Comparison of ENCODE assay signal across 17 mouse cellular contexts in genomic region chr13:110865902-110866512, GRCm38 (mm10).
DNase-seq lines count a peak whose midpoint lies in the region; ATAC-seq lines count a peak whose summit lies in the region.
"Had no signal": no experiment of that assay in that cellular context is flagged by ENCODE, and none has a peak within 500 bp of the region (broad histone marks: within the 10 kb centered on the region; RNA-seq: fewer than 3 reads in every experiment).

No protein-coding gene starts in this region.

- H3K9ac ChIP-seq in kidney, embryonic 14.5 days (ENCODE audit: low read depth, low read length): no peak overlapping the region
- H3K9ac ChIP-seq in limb, embryonic 11.5 days (ENCODE audit: low read length): no peak overlapping the region
- no peak overlapping the region for H3K9ac ChIP-seq in embryonic facial prominence, embryonic 12.5 days
- no peak overlapping the region for H3K9ac ChIP-seq in forebrain, embryonic 13.5 days
- H3K9ac ChIP-seq: forebrain, embryonic 12.5 days; hindbrain, embryonic 12.5 days had no signal

- WGBS in kidney, embryonic 14.5 days: 39% methylated on average over 4 of the region's 4 CpGs
- 65% methylated on average over 4 of the region's 4 CpGs for WGBS in limb, embryonic 11.5 days
- WGBS in limb, embryonic 10.5 days: 67% methylated on average over 4 of the region's 4 CpGs
- WGBS in embryonic facial prominence, embryonic 12.5 days: 20% methylated on average over 4 of the region's 4 CpGs
- WGBS in forebrain, embryonic 13.5 days: 85% methylated on average over 4 of the region's 4 CpGs

- H3K27me3 ChIP-seq in kidney, embryonic 14.5 days (ENCODE audit: control insufficient read depth, insufficient read depth, low read length): no peaks in the 10 kb centered on the region
- no peaks in the 10 kb centered on the region for H3K27me3 ChIP-seq in limb, embryonic 11.5 days (ENCODE audit: control insufficient read depth, insufficient read depth, low read length)
- no peaks in the 10 kb centered on the region for H3K27me3 ChIP-seq in limb, embryonic 10.5 days (ENCODE audit: low read depth, poor library complexity, severe bottlenecking)
- no peaks in the 10 kb centered on the region for H3K27me3 ChIP-seq in embryonic facial prominence, embryonic 12.5 days
- H3K27me3 ChIP-seq in forebrain, embryonic 13.5 days: peaks cover 9% of the 10 kb centered on the region; the same call in 1 of the 2 replicates
- H3K27me3 ChIP-seq: hindbrain, embryonic 12.5 days had no signal

- ATAC-seq in kidney, embryonic 14.5 days (ENCODE audit: low FRiP score, low TSS enrichment): peak; percentile 85
- ATAC-seq in limb, embryonic 11.5 days (ENCODE audit: insufficient number of reproducible peaks, low FRiP score, low TSS enrichment, low read depth): peak; percentile 47; the same call in 1 of the 2 replicates
- no peak for ATAC-seq in embryonic facial prominence, embryonic 12.5 days (ENCODE audit: insufficient number of reproducible peaks, insufficient read depth, low FRiP score, low TSS enrichment)
- no peak for ATAC-seq in forebrain, embryonic 13.5 days
- ATAC-seq: hindbrain, embryonic 16.5 days; inflammation-experienced regulatory T-cells, adult 6 months had no signal

- H3K36me3 ChIP-seq in kidney, embryonic 14.5 days (ENCODE audit: control insufficient read depth, insufficient read depth, low read length): no peaks in the 10 kb centered on the region
- no peaks in the 10 kb centered on the region for H3K36me3 ChIP-seq in limb, embryonic 11.5 days (ENCODE audit: control insufficient read depth, insufficient read depth, low read length)
- H3K36me3 ChIP-seq in limb, embryonic 10.5 days: no peaks in the 10 kb centered on the region
- H3K36me3 ChIP-seq in embryonic facial prominence, embryonic 12.5 days: no peaks in the 10 kb centered on the region
- no peaks in the 10 kb centered on the region for H3K36me3 ChIP-seq in forebrain, embryonic 13.5 days (ENCODE audit: poor library complexity, severe bottlenecking)
- H3K36me3 ChIP-seq: forebrain, embryonic 12.5 days; heart, embryonic 10.5 days; hindbrain, embryonic 12.5 days had no signal

- no peak overlapping the region for H3K27ac ChIP-seq in kidney, embryonic 14.5 days (ENCODE audit: low read depth, low read length)
- H3K27ac ChIP-seq in limb, embryonic 11.5 days (replicated peaks; ENCODE audit: low read depth, low read length): no peak overlapping the region
- no peak overlapping the region for H3K27ac ChIP-seq in limb, embryonic 10.5 days
- H3K27ac ChIP-seq in embryonic facial prominence, embryonic 12.5 days: peak overlapping the region; percentile 46; the same call in 1 of the 2 replicates
- no peak overlapping the region for H3K27ac ChIP-seq in forebrain, embryonic 13.5 days
- H3K27ac ChIP-seq: forebrain, embryonic 12.5 days; heart, embryonic 10.5 days; hindbrain, embryonic 12.5 days had no signal

- H3K4me3 ChIP-seq in kidney, embryonic 14.5 days (ENCODE audit: low read length): no peak overlapping the region
- no peak overlapping the region for H3K4me3 ChIP-seq in limb, embryonic 11.5 days (ENCODE audit: low read depth, low read length)
- H3K4me3 ChIP-seq in limb, embryonic 10.5 days: no peak overlapping the region
- no peak overlapping the region for H3K4me3 ChIP-seq in embryonic facial prominence, embryonic 12.5 days
- no peak overlapping the region for H3K4me3 ChIP-seq in forebrain, embryonic 13.5 days
- H3K4me3 ChIP-seq: forebrain, embryonic 12.5 days; heart, embryonic 10.5 days; hindbrain, embryonic 12.5 days had no signal

- H3K4me1 ChIP-seq in kidney, embryonic 14.5 days (ENCODE audit: control insufficient read depth, insufficient read depth, low read length): no peaks in the 10 kb centered on the region
- no peaks in the 10 kb centered on the region for H3K4me1 ChIP-seq in limb, embryonic 11.5 days (ENCODE audit: control insufficient read depth, insufficient read depth, low read length)
- H3K4me1 ChIP-seq in limb, embryonic 10.5 days: peaks cover 8% of the 10 kb centered on the region
- H3K4me1 ChIP-seq in embryonic facial prominence, embryonic 12.5 days: peaks cover 11% of the 10 kb centered on the region; the same call in 1 of the 2 replicates
- peaks cover 4% of the 10 kb centered on the region for H3K4me1 ChIP-seq in forebrain, embryonic 13.5 days
- H3K4me1 ChIP-seq: hindbrain, embryonic 12.5 days had no signal

- H3K9me3 ChIP-seq in kidney, embryonic 14.5 days (ENCODE audit: control insufficient read depth, low read length): no peaks in the 10 kb centered on the region
- no peaks in the 10 kb centered on the region for H3K9me3 ChIP-seq in limb, embryonic 11.5 days (ENCODE audit: control insufficient read depth, low read length)
- no peaks in the 10 kb centered on the region for H3K9me3 ChIP-seq in limb, embryonic 10.5 days (replicated peaks)
- no peaks in the 10 kb centered on the region for H3K9me3 ChIP-seq in embryonic facial prominence, embryonic 12.5 days
- no peaks in the 10 kb centered on the region for H3K9me3 ChIP-seq in forebrain, embryonic 13.5 days (replicated peaks)
- H3K9me3 ChIP-seq: forebrain, embryonic 12.5 days; heart, embryonic 10.5 days; hindbrain, embryonic 12.5 days had no signal

- H3K4me2 ChIP-seq in kidney, embryonic 14.5 days (replicated peaks; ENCODE audit: low read depth, low read length): no peak overlapping the region
- H3K4me2 ChIP-seq in limb, embryonic 11.5 days (ENCODE audit: low read depth, severe bottlenecking): no peak overlapping the region
- H3K4me2 ChIP-seq in embryonic facial prominence, embryonic 12.5 days (replicated peaks): no peak overlapping the region
- no peak overlapping the region for H3K4me2 ChIP-seq in forebrain, embryonic 13.5 days
- H3K4me2 ChIP-seq: forebrain, embryonic 12.5 days; hindbrain, embryonic 12.5 days had no signal

- no peak for DNase-seq in kidney, postnatal 4 days
- DNase-seq in limb, embryonic 11.5 days (ENCODE audit: low spot score): no peak
- DNase-seq in limb, embryonic 10.5 days (ENCODE audit: low spot score): no peak
- peak; percentile 48 for DNase-seq in mesoderm, embryonic 11.5 days (ENCODE audit: low read depth, low spot score)
- DNase-seq: adrenal gland, postnatal 25 days; cerebellum, adult 18-20 months; cerebellum, adult 9-11 months; cerebellum, postnatal 36 days; gastrocnemius, postnatal 10 days had no signal

Comparison
In these comparisons a context has a peak if more than half of its experiments do, and no peak if none do; other contexts are left out.
1. ATAC-seq: peak in kidney, embryonic 14.5 days (single experiment) and limb, embryonic 11.5 days (single experiment); none in embryonic facial prominence, embryonic 12.5 days (single experiment) and forebrain, embryonic 13.5 days (single experiment).